10 mouse cellular contexts compared by ENCODE assay signal in genomic region chr3:88625531-88625930, GRCm38 (mm10). TPM values are rescaled to one million over a fixed set of nuclear protein-coding genes. Genes with fewer than 3 reads are reported as not detected.
DNase-seq lines count a peak whose midpoint lies in the region; ATAC-seq lines count a peak whose summit lies in the region.
"Had no signal": no experiment of that assay in that cellular context is flagged by ENCODE, and none has a peak within 500 bp of the region (broad histone marks: within the 10 kb centered on the region; RNA-seq: fewer than 3 reads in every experiment).

No protein-coding gene starts in this region.

- ATAC-seq in heart, embryonic 15.5 days (replicated peaks; ENCODE audit: insufficient number of reproducible peaks, insufficient read depth, low FRiP score, low read depth) = no peak
- no peak for ATAC-seq in neural tube, embryonic 12.5 days (ENCODE audit: low FRiP score, low read depth)
- no peak for ATAC-seq in limb, embryonic 15.5 days (ENCODE audit: insufficient number of reproducible peaks, low FRiP score, low TSS enrichment, low read depth)

- peaks cover 8% of the 10 kb centered on the region; the same call in 1 of the 2 replicates for H3K36me3 ChIP-seq in heart, embryonic 15.5 days
- peaks cover 35% of the 10 kb centered on the region for H3K36me3 ChIP-seq in neural tube, embryonic 12.5 days
- H3K36me3 ChIP-seq in limb, embryonic 15.5 days = peaks cover 23% of the 10 kb centered on the region

- no peak overlapping the region for H3K27ac ChIP-seq in heart, embryonic 15.5 days
- no peak overlapping the region for H3K27ac ChIP-seq in neural tube, embryonic 12.5 days
- peak overlapping the region; percentile 97; the same call in 1 of the 2 replicates for H3K27ac ChIP-seq in limb, embryonic 15.5 days

- no peak overlapping the region for H3K9ac ChIP-seq in heart, embryonic 15.5 days
- H3K9ac ChIP-seq in neural tube, embryonic 12.5 days = peak overlapping the region; percentile 90; the same call in 1 of the 2 replicates
- H3K9ac ChIP-seq in limb, embryonic 15.5 days = no peak overlapping the region

- no peaks in the 10 kb centered on the region for H3K9me3 ChIP-seq in heart, embryonic 15.5 days (replicated peaks)
- no peaks in the 10 kb centered on the region for H3K9me3 ChIP-seq in neural tube, embryonic 12.5 days
- no peaks in the 10 kb centered on the region for H3K9me3 ChIP-seq in limb, embryonic 15.5 days

- H3K4me1 ChIP-seq in heart, embryonic 15.5 days (replicated peaks) = peaks cover 76% of the 10 kb centered on the region
- H3K4me1 ChIP-seq in neural tube, embryonic 12.5 days = peaks cover 51% of the 10 kb centered on the region
- peaks cover 46% of the 10 kb centered on the region for H3K4me1 ChIP-seq in limb, embryonic 15.5 days

- H3K4me2 ChIP-seq in heart, embryonic 15.5 days = 0 out of 2 replicates have a peak overlapping the region, but pooled peaks have one; percentile 88
- peak overlapping the region; percentile 84 for H3K4me2 ChIP-seq in neural tube, embryonic 12.5 days (replicated peaks)
- no peak overlapping the region for H3K4me2 ChIP-seq in limb, embryonic 15.5 days

- no peaks in the 10 kb centered on the region for H3K27me3 ChIP-seq in heart, embryonic 15.5 days
- no peaks in the 10 kb centered on the region for H3K27me3 ChIP-seq in neural tube, embryonic 12.5 days (replicated peaks)
- H3K27me3 ChIP-seq in limb, embryonic 15.5 days = no peaks in the 10 kb centered on the region
- H3K27me3 ChIP-seq: CH12.LX had no signal

- no peak for DNase-seq in heart, postnatal 4 days
- no peak for DNase-seq in neural tube, embryonic 10.5 days (ENCODE audit: extremely low spot score, low spot score)
- DNase-seq in urinary bladder, postnatal 25 days (ENCODE audit: low spot score) = no peak
- no peak for DNase-seq in thymus, adult 18-20 months
- no peak for DNase-seq in thymus, postnatal 0 days (ENCODE audit: low spot score)
- DNase-seq: lung, adult 18-20 months had no signal

- WGBS in heart, embryonic 15.5 days = 84% methylated on average over 7 of the region's 7 CpGs
- 93% methylated on average over 7 of the region's 7 CpGs for WGBS in neural tube, embryonic 12.5 days
- WGBS in limb, embryonic 15.5 days = 91% methylated on average over 7 of the region's 7 CpGs

- no peak overlapping the region for H3K4me3 ChIP-seq in heart, embryonic 15.5 days
- H3K4me3 ChIP-seq in neural tube, embryonic 12.5 days = no peak overlapping the region
- H3K4me3 ChIP-seq in limb, embryonic 15.5 days = no peak overlapping the region

RNA-seq across cellular contexts. Expression of gene Arhgef2, which starts 19.8 kb away (rescaled TPM):
- polyA plus RNA-seq in heart, embryonic 15.5 days (2015; fragmentation: Nextera tagmentation; extraction: Ambion mirVana) = 72.8 and 82.5 TPM in 2 replicates
- total RNA-seq in heart, postnatal 4 days (2021) = 100 to 1,000 TPM; 104 to 109 TPM
- 186 TPM in 2 replicates for polyA plus RNA-seq in neural tube, embryonic 12.5 days (2016; fragmentation: Nextera tagmentation; extraction: Ambion mirVana)
- 84.9 and 97.3 TPM in 2 replicates for polyA plus RNA-seq in limb, embryonic 15.5 days (2015; fragmentation: Nextera tagmentation; extraction: Ambion mirVana)
- 64.2 and 94.5 TPM in 2 replicates for polyA plus RNA-seq in thymus, postnatal 0 days (2015; fragmentation: Nextera tagmentation; extraction: Ambion mirVana)

RNA-seq across cellular contexts. Expression of gene Rxfp4, which starts 27.4 kb away (rescaled TPM):
- not detected in 2 replicates for polyA plus RNA-seq in heart, embryonic 15.5 days (2015; fragmentation: Nextera tagmentation; extraction: Ambion mirVana)
- total RNA-seq in heart, postnatal 4 days (2021) = under 1 TPM in 1 of 2 experiments, not detected in 1; 0.20 TPM
- polyA plus RNA-seq in neural tube, embryonic 12.5 days (2016; fragmentation: Nextera tagmentation; extraction: Ambion mirVana) = not detected in 2 replicates
- polyA plus RNA-seq in limb, embryonic 15.5 days (2015; fragmentation: Nextera tagmentation; extraction: Ambion mirVana) = 0.19 TPM in 1 of 2 replicates, not detected in the other
- not detected in 2 replicates for polyA plus RNA-seq in thymus, postnatal 0 days (2015; fragmentation: Nextera tagmentation; extraction: Ambion mirVana)
- total RNA-seq: CH12.LX had no signal

RNA-seq across cellular contexts. Expression of gene Ssr2, which starts 49.9 kb away (rescaled TPM):
- polyA plus RNA-seq in heart, embryonic 15.5 days (2015; fragmentation: Nextera tagmentation; extraction: Ambion mirVana) = 164 and 178 TPM in 2 replicates
- 100 to 1,000 TPM; 145 to 152 TPM for total RNA-seq in heart, postnatal 4 days (2021)
- 149 and 157 TPM in 2 replicates for polyA plus RNA-seq in neural tube, embryonic 12.5 days (2016; fragmentation: Nextera tagmentation; extraction: Ambion mirVana)
- polyA plus RNA-seq in limb, embryonic 15.5 days (2015; fragmentation: Nextera tagmentation; extraction: Ambion mirVana) = 347 and 365 TPM in 2 replicates
- 206 and 212 TPM in 2 replicates for polyA plus RNA-seq in thymus, postnatal 0 days (2015; fragmentation: Nextera tagmentation; extraction: Ambion mirVana)
